Mouse (Mus musculus) lung, embryonic 14.5 days (tissue): ENCODE results near the gene Capn9. TPM values are rescaled to one million over a fixed set of nuclear protein-coding genes. Genes with fewer than 3 reads are reported as not detected.

Source experiments
- ATAC-seq: fragments of 200-750 bp; cut with Nextera tagmentation; 2 replicates; pipeline ENCODE4 v1.8.0; 2017; ENCODE audit warnings: mild to moderate bottlenecking, moderate TSS enrichment, moderate library complexity; ENCODE audit not compliant: insufficient read depth
- DNase-seq: peaks from one replicate; pipeline ENCODE4 v3.0.0-alpha.2; 2015
- H3K27ac ChIP-seq: fragments of 300-500 bp; sonication (generic); 2 replicates; pipeline ENCODE4 v1.5.1; 2014; ENCODE audit warnings: low read depth, mild to moderate bottlenecking, moderate library complexity
- H3K27me3 ChIP-seq: fragments of 300-500 bp; sonication (generic); 2 replicates; pipeline ENCODE4 v1.6.1; 2014; ENCODE audit warnings: low read length, control low read depth; ENCODE audit not compliant: insufficient read depth
- H3K36me3 ChIP-seq: fragments of 300-500 bp; sonication (generic); 2 replicates; pipeline ENCODE4 v1.6.1; 2014; ENCODE audit warnings: control low read depth; ENCODE audit not compliant: insufficient read depth
- H3K4me1 ChIP-seq: fragments of 300-500 bp; sonication (generic); 2 replicates; pipeline ENCODE4 v1.6.1; 2014; ENCODE audit warnings: antibody characterized with exemption, control low read depth; ENCODE audit not compliant: insufficient read depth
- H3K4me2 ChIP-seq: fragments of 300-500 bp; sonication (generic); 2 replicates; pipeline ENCODE4 v1.6.1; 2014; ENCODE audit warnings: mild to moderate bottlenecking
- H3K4me3 ChIP-seq: fragments of 300-500 bp; sonication (generic); 2 replicates; pipeline ENCODE4 v1.5.1; 2014; ENCODE audit warnings: low read depth, low read length
- H3K9ac ChIP-seq: fragments of 300-500 bp; sonication (generic); 2 replicates; pipeline ENCODE4 v1.6.1; 2014
- H3K9me3 ChIP-seq: fragments of 300-500 bp; sonication (generic); 2 replicates; pipeline ENCODE4 v1.6.1; 2016; ENCODE audit warnings: low read depth, low read length, control low read depth
- CTCF ChIP-seq: IDR thresholded peaks from 2 replicates; pipeline ENCODE4 v1.5.1; 2016; ENCODE audit warnings: antibody characterized with exemption, low read depth
- WGBS: fragments of 180-500 bp; shearing (Covaris S2); extraction: QIAGEN DNeasy Blood & Tissue Kit; methylation state at CpG from one replicate; pipeline ENCODE4 v1.1.7; 2014; 5-methylcytosine and 5-hydroxymethylcytosine counted together
- polyA plus RNA-seq: library from polyadenylated mRNA; unstranded; fragments of >200 nt; fragmentation: Nextera tagmentation; extraction: Ambion mirVana; gene quantifications from 2 replicates; pipeline ENCODE4 v1.2.1, GENCODE M21; 2014

Gene Capn9
- polyA plus RNA-seq, 1 experiment from 2014 or later, result 0.45 TPM

DNA sequence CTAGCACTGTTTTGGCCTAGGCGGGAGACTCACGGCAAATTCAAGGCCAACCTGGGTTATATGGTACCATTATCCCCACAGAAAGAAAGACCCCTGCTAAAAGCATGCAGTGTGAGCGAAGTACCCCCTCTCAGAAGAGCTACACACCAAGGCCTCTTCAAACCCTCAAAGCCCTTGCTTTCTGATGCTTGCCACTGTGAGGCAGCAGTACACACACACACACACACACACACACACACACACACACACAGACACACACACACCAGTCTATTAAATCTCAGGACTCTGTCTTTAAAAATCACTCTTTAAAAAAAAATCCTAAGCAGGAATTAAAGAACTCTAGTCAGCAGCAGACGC lies 87.9 kb downstream of the Capn9 start:
- H3K4me1 ChIP-seq, result peaks cover 14% of the 10 kb centered on the region
- no peak for TF ChIP-seq CTCF
- H3K36me3 ChIP-seq, result no peaks in the 10 kb centered on the region
- peak overlapping the region; percentile 89 for H3K27ac ChIP-seq
- H3K4me2 ChIP-seq, result peak overlapping the region; percentile 89
- 48% methylated on average over 4 of the region's 4 CpGs for WGBS
- no peaks in the 10 kb centered on the region for H3K9me3 ChIP-seq
- 0 out of 2 replicates have a peak, but pooled peaks have one; percentile 12 for ATAC-seq
- peak overlapping the region; percentile 85 for H3K4me3 ChIP-seq
- DNase-seq, result peak; percentile 8
- H3K27me3 ChIP-seq, result no peaks in the 10 kb centered on the region
- H3K9ac ChIP-seq, result no peak overlapping the region; the same call in 1 of the 2 replicates

DNA sequence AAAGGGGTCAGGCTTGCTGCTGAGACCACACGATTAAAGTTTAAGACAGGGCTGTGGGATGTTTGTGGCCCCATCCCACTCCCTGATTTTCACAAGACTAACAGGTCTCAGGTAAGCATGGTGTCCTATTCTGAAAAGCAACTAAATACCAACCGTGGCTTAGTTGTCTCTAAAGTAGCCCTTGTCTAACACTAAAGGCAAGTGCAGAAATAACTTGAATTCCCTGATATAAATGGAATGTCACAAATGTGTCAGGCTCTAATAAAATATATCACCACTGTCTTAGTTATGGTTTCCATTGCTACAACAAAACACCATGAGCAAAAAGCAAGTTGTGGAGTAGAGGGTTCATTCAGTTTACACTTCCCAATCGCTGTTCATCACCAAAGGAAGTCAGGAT lies 88.5 kb downstream of the Capn9 start:
- H3K27ac ChIP-seq, result no peak overlapping the region
- no peak overlapping the region for H3K4me2 ChIP-seq
- H3K4me3 ChIP-seq, result no peak overlapping the region
- no peak overlapping the region for H3K9ac ChIP-seq
- TF ChIP-seq CTCF, result no peak
- ATAC-seq (no peak), DNase-seq (no peak)
- no peaks in the 10 kb centered on the region for H3K9me3 ChIP-seq
- no peaks in the 10 kb centered on the region for H3K36me3 ChIP-seq
- WGBS, result 66% methylated on average over 3 of the region's 3 CpGs
- no peaks in the 10 kb centered on the region for H3K27me3 ChIP-seq
- peaks cover 14% of the 10 kb centered on the region for H3K4me1 ChIP-seq

Other genes starting within 250 kb of the Capn9 start
- gene Pgbd5, start 136.5 kb upstream of the Capn9 start, polyA plus RNA-seq, result 2.2 and 2.5 TPM in 2 replicates
- 36.4 and 36.9 TPM in 2 replicates for gene Cog2, start 55.3 kb upstream of the Capn9 start, polyA plus RNA-seq
- 3.1 and 3.6 TPM in 2 replicates for gene Agt, start 6.4 kb upstream of the Capn9 start, polyA plus RNA-seq
- 45.6 and 46.0 TPM in 2 replicates for gene 2310022B05Rik, start 87.3 kb downstream of the Capn9 start, polyA plus RNA-seq
- 52.5 and 54.7 TPM in 2 replicates for gene Ttc13, start 145.9 kb downstream of the Capn9 start, polyA plus RNA-seq
- gene Arv1, start 146.0 kb downstream of the Capn9 start, polyA plus RNA-seq, result 26.4 and 27.2 TPM in 2 replicates
- 16.8 and 20.5 TPM in 2 replicates for gene Fam89a, start 175.7 kb downstream of the Capn9 start, polyA plus RNA-seq
- gene Trim67, start 217.0 kb downstream of the Capn9 start, polyA plus RNA-seq, result 0.70 and 1.0 TPM in 2 replicates